Mouse (Mus musculus): ENCODE measurements around the gene Kcnmb4. TPM values are rescaled to one million over a fixed set of nuclear protein-coding genes. Genes with fewer than 3 reads are reported as not detected.

The Kcnmb4 gene
- polyA plus RNA-seq (2014; fragmentation: Nextera tagmentation; extraction: Ambion mirVana), result 18.8 and 22.1 TPM in 2 replicates

DNA sequence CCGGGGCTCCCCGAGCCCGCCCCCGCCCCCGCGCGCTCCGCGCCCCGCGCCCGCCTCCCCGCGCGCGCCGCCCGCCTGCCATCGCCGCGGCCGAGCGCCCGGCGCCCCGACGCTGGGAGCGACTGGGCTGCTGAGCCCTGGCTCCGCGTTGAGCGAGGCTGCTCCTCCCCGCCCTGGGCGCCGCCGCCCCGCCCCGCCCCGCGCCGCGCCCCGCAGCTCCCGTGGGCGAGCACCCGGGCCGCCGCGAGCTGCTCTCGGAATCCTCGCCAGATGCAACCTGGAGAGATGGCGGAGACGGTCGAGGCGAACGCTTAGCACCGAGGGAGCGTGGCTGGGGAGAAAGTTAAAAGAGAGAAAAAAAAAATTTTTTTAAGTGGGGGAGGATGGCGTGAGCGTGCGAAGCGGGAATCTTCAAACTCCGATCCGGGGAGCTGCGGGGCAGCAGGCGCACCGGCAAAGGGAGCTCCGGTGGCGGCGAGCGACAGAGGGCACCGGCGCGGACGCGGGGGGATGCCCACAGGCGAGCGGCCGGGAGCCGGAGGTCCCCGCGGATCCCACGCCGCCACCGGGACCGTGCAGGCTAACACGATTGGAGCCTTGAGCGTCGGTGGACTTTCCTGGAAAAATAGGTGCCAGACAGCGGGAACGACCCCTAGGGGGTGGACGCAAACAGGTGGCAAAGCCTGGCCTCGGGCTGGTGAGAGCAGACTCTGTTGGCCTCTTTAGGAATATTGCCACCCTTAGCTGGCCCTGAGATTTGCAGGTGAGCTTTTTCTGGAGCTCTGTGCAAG lies at the start of gene Kcnmb4:
Kcnmb4 (minus strand) TSS at position 120 of the 791 bp plus-strand sequence.
- Histone ChIP-seq H3K36me3 (ENCODE audit: control insufficient read depth, insufficient read depth, low read length) (no peaks in the 10 kb centered on the region), H3K4me2 (ENCODE audit: low read length) (peak within 1 kb of the TSS; percentile 84), H3K9me3 (ENCODE audit: control insufficient read depth, low read length) (no peaks in the 10 kb centered on the region), H3K4me3 (replicated peaks; ENCODE audit: low read depth, low read length) (peak within 1 kb of the TSS; percentile 69), H3K4me1 (ENCODE audit: control insufficient read depth, insufficient read depth, low read length) (peaks cover 14% of the 10 kb centered on the region), H3K9ac (replicated peaks; ENCODE audit: low read length) (peak within 1 kb of the TSS; percentile 85), H3K27ac (replicated peaks; ENCODE audit: low read depth, low read length) (peak within 1 kb of the TSS; percentile 95), H3K27me3 (ENCODE audit: control insufficient read depth, insufficient read depth, low read length) (no peaks in the 10 kb centered on the region)
- DNase-seq (peak; percentile 81), ATAC-seq (ENCODE audit: low FRiP score, low TSS enrichment) (peak; percentile 90)
- under 1% methylated on average over 65 of the region's 92 CpGs for WGBS

DNA sequence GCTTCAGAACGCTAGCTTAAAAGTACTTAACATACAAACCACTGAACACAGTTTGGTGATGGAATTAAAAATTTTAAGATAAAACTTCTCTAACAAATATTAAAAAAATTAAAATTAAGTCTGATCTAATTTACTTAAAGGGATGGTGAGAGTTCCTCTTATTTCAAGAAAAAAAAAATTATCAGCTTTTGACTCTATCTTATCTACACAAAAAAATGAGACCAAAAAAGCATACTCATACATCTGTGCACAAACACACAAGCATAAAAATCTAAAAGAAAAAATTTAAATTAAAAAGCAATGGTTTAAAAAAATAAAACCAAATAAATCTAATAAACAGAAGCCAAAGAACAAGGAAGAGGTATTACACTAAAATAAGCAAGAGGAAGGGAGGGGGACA lies 45.9 kb upstream of the Kcnmb4 start:
- H3K27me3 ChIP-seq (ENCODE audit: control insufficient read depth, insufficient read depth, low read length), result no peaks in the 10 kb centered on the region
- H3K9ac ChIP-seq (replicated peaks; ENCODE audit: low read length), result no peak overlapping the region
- H3K4me1 ChIP-seq (ENCODE audit: control insufficient read depth, insufficient read depth, low read length), result no peaks in the 10 kb centered on the region
- 90% methylated on average over 1 of the region's 1 CpGs for WGBS
- no peak overlapping the region for H3K4me3 ChIP-seq (replicated peaks; ENCODE audit: low read depth, low read length)
- H3K4me2 ChIP-seq (ENCODE audit: low read length), result no peak overlapping the region
- no peaks in the 10 kb centered on the region for H3K9me3 ChIP-seq (ENCODE audit: control insufficient read depth, low read length)
- ATAC-seq (ENCODE audit: low FRiP score, low TSS enrichment) (no peak), DNase-seq (no peak)
- H3K36me3 ChIP-seq (ENCODE audit: control insufficient read depth, insufficient read depth, low read length), result no peaks in the 10 kb centered on the region
- no peak overlapping the region for H3K27ac ChIP-seq (replicated peaks; ENCODE audit: low read depth, low read length)

DNA sequence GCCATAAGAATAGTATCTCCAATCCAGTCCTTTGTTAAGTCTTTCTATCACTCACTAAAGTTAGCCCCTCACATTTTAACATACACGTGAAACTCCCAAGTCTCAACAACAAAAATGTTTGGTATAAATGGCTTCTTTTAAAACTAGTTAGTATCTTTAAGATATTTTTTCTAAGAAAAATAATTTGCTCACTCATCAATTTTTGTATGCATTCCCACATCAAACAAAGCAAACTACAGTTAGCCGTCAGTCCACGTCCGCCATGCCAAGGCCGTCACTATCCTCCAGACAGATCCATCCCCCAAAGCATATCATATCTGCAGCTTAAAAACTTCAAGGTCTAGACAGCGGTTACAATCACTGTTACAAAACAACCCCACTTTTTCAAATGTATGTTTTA lies 41.9 kb upstream of the Kcnmb4 start:
- Histone ChIP-seq H3K9me3 (ENCODE audit: control insufficient read depth, low read length) (no peaks in the 10 kb centered on the region), H3K4me2 (ENCODE audit: low read length) (no peak overlapping the region), H3K27ac (replicated peaks; ENCODE audit: low read depth, low read length) (no peak overlapping the region), H3K4me1 (ENCODE audit: control insufficient read depth, insufficient read depth, low read length) (peaks cover 4% of the 10 kb centered on the region; the same call in 1 of the 2 replicates), H3K4me3 (replicated peaks; ENCODE audit: low read depth, low read length) (no peak overlapping the region), H3K36me3 (ENCODE audit: control insufficient read depth, insufficient read depth, low read length) (no peaks in the 10 kb centered on the region), H3K9ac (replicated peaks; ENCODE audit: low read length) (no peak overlapping the region), H3K27me3 (ENCODE audit: control insufficient read depth, insufficient read depth, low read length) (no peaks in the 10 kb centered on the region)
- DNase-seq, result no peak
- ATAC-seq (ENCODE audit: low FRiP score, low TSS enrichment), result no peak
- 89% methylated on average over 6 of the region's 6 CpGs for WGBS

DNA sequence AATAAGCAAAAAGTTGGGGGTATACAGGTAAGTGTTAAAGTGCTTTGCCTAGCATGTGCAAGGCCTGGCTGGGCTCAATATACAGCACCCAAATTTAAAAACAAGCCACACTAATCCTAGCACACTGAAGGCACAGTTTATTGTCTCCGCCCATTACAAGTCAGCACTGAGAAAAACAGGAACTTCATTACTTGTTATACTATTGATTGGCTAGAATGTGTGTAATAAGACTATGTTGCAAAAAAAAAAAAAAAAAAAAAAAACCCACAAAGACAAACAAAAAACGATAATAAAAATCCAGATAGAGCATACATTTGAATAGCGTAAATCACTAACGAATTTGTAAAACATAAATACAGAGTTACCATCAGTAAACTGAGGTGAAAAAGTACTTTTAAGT lies 41.5 kb upstream of the Kcnmb4 start:
- WGBS, result 95% methylated on average over 4 of the region's 4 CpGs
- Histone ChIP-seq H3K27me3 (ENCODE audit: control insufficient read depth, insufficient read depth, low read length) (no peaks in the 10 kb centered on the region), H3K27ac (replicated peaks; ENCODE audit: low read depth, low read length) (no peak overlapping the region), H3K4me1 (ENCODE audit: control insufficient read depth, insufficient read depth, low read length) (peaks cover 4% of the 10 kb centered on the region; the same call in 1 of the 2 replicates), H3K9ac (replicated peaks; ENCODE audit: low read length) (no peak overlapping the region), H3K4me2 (ENCODE audit: low read length) (no peak overlapping the region), H3K4me3 (replicated peaks; ENCODE audit: low read depth, low read length) (no peak overlapping the region), H3K36me3 (ENCODE audit: control insufficient read depth, insufficient read depth, low read length) (no peaks in the 10 kb centered on the region), H3K9me3 (ENCODE audit: control insufficient read depth, low read length) (no peaks in the 10 kb centered on the region)
- no peak for ATAC-seq (ENCODE audit: low FRiP score, low TSS enrichment)
- DNase-seq, result no peak

DNA sequence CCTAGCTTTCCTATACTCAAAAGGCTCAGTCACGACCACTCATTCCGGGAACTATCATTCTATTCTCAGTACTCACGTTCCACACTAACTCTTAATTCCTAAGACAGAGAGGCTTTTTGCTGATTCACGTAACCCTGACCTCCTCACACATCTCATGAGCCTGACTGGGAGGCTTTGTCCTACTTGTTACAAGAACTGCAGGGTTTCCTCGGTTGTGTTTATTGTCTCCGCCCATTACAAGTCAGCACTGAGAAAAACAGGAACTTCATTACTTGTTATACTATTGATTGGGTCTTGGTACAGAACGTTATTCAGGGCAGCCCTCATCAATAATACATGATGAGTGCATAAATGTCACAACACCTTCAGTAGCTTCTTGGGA lies 39.6 kb upstream of the Kcnmb4 start:
- Histone ChIP-seq H3K27me3 (ENCODE audit: control insufficient read depth, insufficient read depth, low read length) (no peaks in the 10 kb centered on the region), H3K4me2 (ENCODE audit: low read length) (no peak overlapping the region), H3K4me3 (replicated peaks; ENCODE audit: low read depth, low read length) (no peak overlapping the region), H3K27ac (replicated peaks; ENCODE audit: low read depth, low read length) (no peak overlapping the region), H3K36me3 (ENCODE audit: control insufficient read depth, insufficient read depth, low read length) (no peaks in the 10 kb centered on the region), H3K9ac (replicated peaks; ENCODE audit: low read length) (no peak overlapping the region), H3K4me1 (ENCODE audit: control insufficient read depth, insufficient read depth, low read length) (peaks cover 4% of the 10 kb centered on the region; the same call in 1 of the 2 replicates), H3K9me3 (ENCODE audit: control insufficient read depth, low read length) (no peaks in the 10 kb centered on the region)
- DNase-seq, result no peak
- ATAC-seq (ENCODE audit: low FRiP score, low TSS enrichment), result no peak
- 60% methylated on average over 7 of the region's 7 CpGs for WGBS

DNA sequence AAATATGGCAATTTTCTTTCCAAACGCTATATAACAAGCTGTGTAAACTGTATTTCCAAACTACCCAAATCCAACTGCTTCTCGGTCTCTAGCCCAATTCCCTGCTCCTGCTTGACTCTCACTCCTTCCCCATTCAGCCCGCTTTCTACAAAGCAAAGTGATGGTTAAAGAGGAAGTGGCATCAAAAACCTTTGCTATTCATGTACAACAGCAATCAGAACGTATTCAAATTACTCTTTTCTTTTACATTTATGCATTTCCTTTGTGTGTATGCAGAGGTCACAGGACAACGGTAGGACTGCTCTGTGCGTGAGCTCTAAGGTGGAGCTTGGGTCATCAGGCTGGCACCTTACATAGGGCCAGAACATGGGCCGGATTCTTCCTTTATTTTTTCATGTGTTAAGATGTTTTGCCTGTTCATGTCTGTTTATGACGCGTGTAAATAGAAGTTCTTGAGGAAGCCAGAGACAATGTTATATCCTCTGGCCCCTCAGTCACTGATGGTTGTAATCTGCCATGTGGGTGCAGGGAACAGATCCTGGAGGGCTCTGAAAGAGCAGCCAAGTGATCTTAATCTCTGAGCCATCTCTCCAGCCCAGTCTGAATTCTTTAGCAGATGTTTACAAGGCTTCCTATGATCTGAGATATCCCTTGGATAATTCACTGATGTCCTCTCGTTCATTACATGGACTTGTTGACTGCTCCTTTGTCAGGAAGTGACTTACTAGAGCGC lies 39.0 kb upstream of the Kcnmb4 start:
- no peak for ATAC-seq (ENCODE audit: low FRiP score, low TSS enrichment)
- 80% methylated on average over 11 of the region's 11 CpGs for WGBS
- Histone ChIP-seq H3K9me3 (ENCODE audit: control insufficient read depth, low read length) (no peaks in the 10 kb centered on the region), H3K4me3 (replicated peaks; ENCODE audit: low read depth, low read length) (no peak overlapping the region), H3K9ac (replicated peaks; ENCODE audit: low read length) (no peak overlapping the region), H3K27me3 (ENCODE audit: control insufficient read depth, insufficient read depth, low read length) (no peaks in the 10 kb centered on the region), H3K36me3 (ENCODE audit: control insufficient read depth, insufficient read depth, low read length) (no peaks in the 10 kb centered on the region), H3K27ac (replicated peaks; ENCODE audit: low read depth, low read length) (no peak overlapping the region), H3K4me2 (ENCODE audit: low read length) (no peak overlapping the region), H3K4me1 (ENCODE audit: control insufficient read depth, insufficient read depth, low read length) (peaks cover 4% of the 10 kb centered on the region; the same call in 1 of the 2 replicates)
- no peak for DNase-seq

DNA sequence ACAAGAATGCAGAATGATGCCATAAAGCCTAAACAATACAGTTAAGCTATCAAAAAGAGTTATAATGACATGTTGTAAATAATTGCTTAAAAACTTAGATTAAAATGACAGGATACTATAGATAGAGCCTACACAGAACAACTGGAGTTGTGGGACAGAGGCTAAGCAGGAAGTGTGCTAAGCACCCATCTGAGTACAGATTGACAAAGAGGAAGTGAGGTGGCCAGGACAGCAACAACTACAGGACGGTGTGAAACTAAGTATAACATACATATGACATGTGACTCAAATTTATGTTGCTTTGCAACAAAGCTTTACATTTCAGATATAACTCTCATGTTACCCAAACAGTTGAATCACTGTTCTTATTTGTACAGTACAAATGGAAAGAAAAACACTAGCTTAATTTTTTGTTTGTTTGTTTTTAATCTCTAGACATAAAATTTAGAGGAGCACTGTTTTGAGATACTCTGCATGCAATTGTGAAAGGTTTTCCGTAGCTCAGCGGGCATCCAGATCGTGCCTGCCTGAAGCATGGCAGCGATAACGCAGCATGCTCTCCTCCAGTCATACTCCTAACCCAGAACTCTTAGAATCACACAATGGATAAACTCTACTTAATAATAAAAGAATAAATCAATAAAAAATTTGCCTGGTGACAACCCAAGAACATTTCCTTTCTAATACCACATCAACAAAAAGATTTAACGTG lies 31.8 kb upstream of the Kcnmb4 start:
- no peaks in the 10 kb centered on the region for H3K27me3 ChIP-seq (ENCODE audit: control insufficient read depth, insufficient read depth, low read length)
- DNase-seq, result no peak
- no peak overlapping the region for H3K9ac ChIP-seq (replicated peaks; ENCODE audit: low read length)
- H3K4me3 ChIP-seq (replicated peaks; ENCODE audit: low read depth, low read length), result no peak overlapping the region
- H3K27ac ChIP-seq (replicated peaks; ENCODE audit: low read depth, low read length), result no peak overlapping the region
- no peak for ATAC-seq (ENCODE audit: low FRiP score, low TSS enrichment)
- WGBS, result 90% methylated on average over 7 of the region's 7 CpGs
- H3K4me1 ChIP-seq (ENCODE audit: control insufficient read depth, insufficient read depth, low read length), result no peaks in the 10 kb centered on the region
- no peaks in the 10 kb centered on the region for H3K9me3 ChIP-seq (ENCODE audit: control insufficient read depth, low read length)
- no peaks in the 10 kb centered on the region for H3K36me3 ChIP-seq (ENCODE audit: control insufficient read depth, insufficient read depth, low read length)
- no peak overlapping the region for H3K4me2 ChIP-seq (ENCODE audit: low read length)

DNA sequence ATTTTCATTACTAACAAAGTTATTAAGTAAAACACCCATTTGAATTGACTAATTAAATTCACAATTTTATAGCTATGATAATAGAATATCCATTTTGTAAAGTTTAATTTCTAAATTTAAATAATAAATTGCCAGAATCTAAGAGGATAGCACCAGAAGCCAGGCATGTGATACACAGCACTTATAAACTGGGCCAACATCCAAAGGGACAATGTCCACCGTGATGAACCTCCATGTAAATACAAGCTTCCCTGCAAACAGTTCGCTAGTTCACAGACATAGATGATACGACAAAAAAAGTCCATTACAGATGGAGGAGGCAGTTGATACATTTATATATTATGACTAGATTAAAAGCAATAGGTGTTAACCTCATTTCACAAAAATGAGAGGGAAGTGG lies 19.1 kb upstream of the Kcnmb4 start:
- H3K36me3 ChIP-seq (ENCODE audit: control insufficient read depth, insufficient read depth, low read length), result peaks cover 53% of the 10 kb centered on the region

More for the DNA sequence above, 19.1 kb upstream of the Kcnmb4 start:
- no peak overlapping the region for H3K27ac ChIP-seq (replicated peaks; ENCODE audit: low read depth, low read length)
- DNase-seq (no peak), ATAC-seq (ENCODE audit: low FRiP score, low TSS enrichment) (no peak)
- H3K9ac ChIP-seq (replicated peaks; ENCODE audit: low read length), result no peak overlapping the region
- no peak overlapping the region for H3K4me3 ChIP-seq (replicated peaks; ENCODE audit: low read depth, low read length)
- no peak overlapping the region for H3K4me2 ChIP-seq (ENCODE audit: low read length)
- no peaks in the 10 kb centered on the region for H3K27me3 ChIP-seq (ENCODE audit: control insufficient read depth, insufficient read depth, low read length)
- 96% methylated on average over 3 of the region's 3 CpGs for WGBS
- H3K4me1 ChIP-seq (ENCODE audit: control insufficient read depth, insufficient read depth, low read length), result no peaks in the 10 kb centered on the region
- H3K9me3 ChIP-seq (ENCODE audit: control insufficient read depth, low read length), result no peaks in the 10 kb centered on the region

Data from midbrain, embryonic 14.5 days (tissue).